Mouse (Mus musculus) hindbrain, postnatal 0 days (tissue): ENCODE results near the gene Mapk13. TPM values are rescaled to one million over a fixed set of nuclear protein-coding genes. Genes with fewer than 3 reads are reported as not detected.
"Not testable (repeated sequence)": the region's sequence is repeated elsewhere in the genome, so short reads cannot be mapped to it uniquely, and the experiment has no call there.

Experiments used
- ATAC-seq: fragments of 200-750 bp; cut with Nextera tagmentation; 2 replicates; pipeline ENCODE4 v1.8.0; 2017; ENCODE audit warnings: mild to moderate bottlenecking, moderate TSS enrichment, moderate library complexity
- DNase-seq: peaks from one replicate; pipeline ENCODE4 v3.0.0-alpha.2; 2015; ENCODE audit warnings: low spot score
- H3K27ac ChIP-seq: fragments of 300-500 bp; sonication (generic); 2 replicates; pipeline ENCODE4 v1.5.1; 2014; ENCODE audit warnings: mild to moderate bottlenecking
- H3K27me3 ChIP-seq: fragments of 300-500 bp; sonication (generic); 2 replicates; pipeline ENCODE4 v1.6.1; 2014; ENCODE audit warnings: low read length, mixed read lengths; ENCODE audit not compliant: insufficient read depth
- H3K36me3 ChIP-seq: fragments of 300-500 bp; sonication (generic); 2 replicates; pipeline ENCODE4 v1.6.1; 2014; ENCODE audit warnings: low read length, mixed read lengths; ENCODE audit not compliant: insufficient read depth
- H3K4me1 ChIP-seq: fragments of 300-500 bp; sonication (generic); 2 replicates; pipeline ENCODE4 v1.6.1; 2014; ENCODE audit warnings: antibody characterized with exemption, low read length, mixed read lengths; ENCODE audit not compliant: insufficient read depth
- H3K4me2 ChIP-seq: fragments of 300-500 bp; sonication (generic); 2 replicates; pipeline ENCODE4 v1.6.1; 2014; ENCODE audit warnings: low read depth, mild to moderate bottlenecking, low read length, moderate library complexity, mixed read lengths
- H3K4me3 ChIP-seq: fragments of 300-500 bp; sonication (generic); 2 replicates; pipeline ENCODE4 v1.5.1; 2014; ENCODE audit warnings: low read length
- H3K9ac ChIP-seq: fragments of 300-500 bp; sonication (generic); replicated peaks from 2 replicates; pipeline ENCODE4 v1.6.1; 2014; ENCODE audit warnings: mild to moderate bottlenecking, low read length, moderate library complexity, mixed read lengths
- H3K9me3 ChIP-seq: fragments of 300-500 bp; sonication (generic); 2 replicates; pipeline ENCODE4 v1.6.1; 2016; ENCODE audit warnings: low read length, mixed read lengths
- CTCF ChIP-seq: IDR thresholded peaks from 2 replicates; pipeline ENCODE4 v1.5.1; 2016; ENCODE audit warnings: antibody characterized with exemption, control low read depth, low read depth
- WGBS: fragments of 180-500 bp; shearing (Covaris S2); extraction: QIAGEN DNeasy Blood & Tissue Kit; methylation state at CpG from one replicate; pipeline ENCODE4 v1.1.7; 2014; 5-methylcytosine and 5-hydroxymethylcytosine counted together
- polyA plus RNA-seq: library from polyadenylated mRNA; unstranded; fragments of >200 nt; fragmentation: Nextera tagmentation; extraction: Ambion mirVana; gene quantifications from 2 replicates; pipeline ENCODE4 v1.2.1, GENCODE M21; 2015
- total RNA-seq: library from RNA; depleted of rRNA; stranded (reverse); fragments of >200 nt; gene quantifications from 2 replicates; pipeline ENCODE4 v1.2.3, GENCODE M21; 2014; rRNA removed

Mapk13 gene
- 0.37 TPM in 1 of 2 replicates, not detected in the other for total RNA-seq
- 1.7 and 1.9 TPM in 2 replicates for polyA plus RNA-seq

GRCm38 (mm10) chr17:28769121-28769874, at the start of gene Mapk13:
Gene Mapk13, plus strand, starts transcription at chr17:28769297.
- H3K27ac ChIP-seq, result no peak within 1 kb of the TSS
- H3K27me3 ChIP-seq, result peaks cover 23% of the 10 kb centered on the region
- no peaks in the 10 kb centered on the region for H3K9me3 ChIP-seq
- ATAC-seq (no peak), DNase-seq (peak; percentile 21)
- H3K36me3 ChIP-seq, result no peaks in the 10 kb centered on the region
- H3K9ac ChIP-seq, result peak within 1 kb of the TSS; percentile 15; the same call in 1 of the 2 replicates
- H3K4me2 ChIP-seq, result peak within 1 kb of the TSS; percentile 62
- H3K4me3 ChIP-seq, result peak within 1 kb of the TSS; percentile 35
- 1% methylated on average over 48 of the region's 58 CpGs for WGBS
- peaks cover 4% of the 10 kb centered on the region; the same call in 1 of the 2 replicates for H3K4me1 ChIP-seq
- no peak for TF ChIP-seq CTCF

GRCm38 (mm10) chr17:28725783-28726182, 43.3 kb upstream of the Mapk13 start, which contains the start of gene AC170998.1:
Gene AC170998.1, plus strand, starts transcription at chr17:28726083.
- no peaks in the 10 kb centered on the region for H3K27me3 ChIP-seq
- no peak within 1 kb of the TSS for H3K4me3 ChIP-seq
- ATAC-seq (no peak), DNase-seq (no peak)
- TF ChIP-seq CTCF, result no peak
- WGBS, result 96% methylated on average over 4 of the region's 4 CpGs
- H3K36me3 ChIP-seq, result peaks cover 33% of the 10 kb centered on the region
- H3K27ac ChIP-seq, result no peak within 1 kb of the TSS
- no peak within 1 kb of the TSS for H3K4me2 ChIP-seq
- no peaks in the 10 kb centered on the region for H3K9me3 ChIP-seq
- no peak within 1 kb of the TSS for H3K9ac ChIP-seq
- H3K4me1 ChIP-seq, result no peaks in the 10 kb centered on the region

GRCm38 (mm10) chr17:28727511-28727910, 41.6 kb upstream of the Mapk13 start:
- ATAC-seq, H3K9ac ChIP-seq: not testable (repeated sequence)
- H3K36me3 ChIP-seq, result peaks cover 36% of the 10 kb centered on the region

GRCm38 (mm10) chr17:28735317-28736105, 33.6 kb upstream of the Mapk13 start:
- Histone ChIP-seq H3K9me3 (no peaks in the 10 kb centered on the region), H3K9ac (no peak overlapping the region), H3K4me2 (no peak overlapping the region), H3K4me1 (no peaks in the 10 kb centered on the region), H3K36me3 (peaks cover 14% of the 10 kb centered on the region), H3K27ac (no peak overlapping the region), H3K4me3 (no peak overlapping the region), H3K27me3 (no peaks in the 10 kb centered on the region)
- ATAC-seq (no peak), DNase-seq (no peak)
- 93% methylated on average over 6 of the region's 6 CpGs for WGBS
- TF ChIP-seq CTCF, result no peak

More at GRCm38 (mm10) chr17:28727511-28727910, 41.6 kb upstream of the Mapk13 start:
- not testable (repeated sequence) for DNase-seq, H3K27ac ChIP-seq, H3K27me3 ChIP-seq, H3K4me1 ChIP-seq, H3K4me3 ChIP-seq, H3K4me2 ChIP-seq, H3K9me3 ChIP-seq
- WGBS, result 92% methylated on average over 11 of the region's 11 CpGs

- no peak overlapping the region for H3K4me2 ChIP-seq
- ATAC-seq, result no peak
- TF ChIP-seq CTCF, result no peak
- no peaks in the 10 kb centered on the region for H3K9me3 ChIP-seq
- no peak overlapping the region for H3K27ac ChIP-seq
- H3K4me1 ChIP-seq, result no peaks in the 10 kb centered on the region
- no peak overlapping the region for H3K4me3 ChIP-seq
- 78% methylated on average over 4 of the region's 4 CpGs for WGBS
- H3K27me3 ChIP-seq, result no peaks in the 10 kb centered on the region
- H3K9ac ChIP-seq, result no peak overlapping the region
- peaks cover 19% of the 10 kb centered on the region for H3K36me3 ChIP-seq
- DNase-seq, result no peak
Measured at GRCm38 (mm10) chr17:28736486-28736885, 32.6 kb upstream of the Mapk13 start.

GRCm38 (mm10) chr17:28737973-28738372, 31.1 kb upstream of the Mapk13 start:
- H3K4me2 ChIP-seq, result no peak overlapping the region
- H3K9ac ChIP-seq, result no peak overlapping the region
- no peak overlapping the region for H3K4me3 ChIP-seq
- ATAC-seq (no peak), DNase-seq (no peak)
- no peaks in the 10 kb centered on the region for H3K9me3 ChIP-seq
- H3K27ac ChIP-seq, result no peak overlapping the region
- H3K4me1 ChIP-seq, result no peaks in the 10 kb centered on the region
- peaks cover 26% of the 10 kb centered on the region; the same call in 1 of the 2 replicates for H3K36me3 ChIP-seq
- H3K27me3 ChIP-seq, result no peaks in the 10 kb centered on the region
- TF ChIP-seq CTCF, result no peak
- WGBS, result 86% methylated on average over 4 of the region's 4 CpGs
